Mouse (Mus musculus): ENCODE measurements around the gene Nlrx1. TPM values are rescaled to one million over a fixed set of nuclear protein-coding genes. Genes with fewer than 3 reads are reported as not detected.
A peak's percentile ranks its signal among the peaks of the same experiment; 100 is the strongest.

Gene Nlrx1
- total RNA-seq (2012; rRNA removed) (8.8 and 10.9 TPM in 2 replicates), total RNA-seq (2014; rRNA removed) (8.0 and 8.8 TPM in 2 replicates), polyA plus RNA-seq (2012; ENCODE audit: insufficient read length, low read depth) (12.6 and 15.4 TPM in 2 replicates)

DNA sequence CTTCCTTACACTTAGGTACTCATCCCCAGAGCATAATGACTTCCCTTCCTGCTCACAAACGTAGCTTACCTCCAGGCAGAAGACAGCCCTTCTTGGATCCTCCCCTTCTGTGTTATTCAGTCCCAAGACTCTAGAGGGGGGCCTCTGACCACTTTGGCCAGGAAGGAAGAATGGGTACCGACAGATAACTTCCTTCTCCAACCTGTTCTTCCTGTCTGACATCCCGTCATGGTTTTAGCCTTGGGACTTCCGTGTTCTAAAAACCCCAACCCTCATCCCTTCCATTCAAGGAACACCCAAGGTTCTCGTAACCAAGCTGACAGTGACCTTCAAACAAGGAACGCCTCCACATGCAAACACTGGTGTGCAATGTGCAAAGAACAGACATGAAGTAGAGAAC is at the start of gene Nlrx1:
TSS of gene Nlrx1 (minus strand) at position 168 of the 400 bp plus-strand sequence.
- peak within 1 kb of the TSS; percentile 76 to 81 (median 79) for H3K4me3 ChIP-seq (replicated peaks in 1 of 3; ENCODE audit: low read depth in 2 of 3, low read length in 2 of 3, poor library complexity in 1 of 3)
- in situ Hi-C loops (cut with MboI; ENCODE audit: low pct_ligation_motif_present, low pct_unique_long_range_greater_than_20kb, low sequenced_read_pairs): loop anchor here (10.0 kb wide), 1 partner anchor 144 kb away; no protein-coding TSS in a partner anchor

DNA sequence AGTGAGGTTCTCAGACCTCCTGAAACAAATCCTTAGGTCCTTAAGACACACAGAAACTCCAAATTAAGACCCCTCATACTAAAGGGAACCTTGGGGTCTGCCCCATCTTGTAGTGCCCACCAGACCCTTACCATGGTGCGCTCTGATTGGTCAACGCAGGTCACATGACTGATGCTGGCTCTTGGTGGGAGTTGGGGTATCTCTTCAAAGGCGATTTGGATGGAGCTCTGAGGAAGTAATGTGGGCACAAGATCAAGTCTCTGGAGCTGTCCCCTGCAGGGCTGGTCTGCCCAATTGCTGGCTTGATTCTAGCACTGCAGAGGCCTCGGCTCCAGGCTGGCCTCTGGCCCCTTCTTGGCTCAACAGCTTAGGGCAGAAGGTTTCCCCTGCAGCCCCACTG is 49.1 kb upstream of the Nlrx1 start:
- H3K4me3 ChIP-seq (replicated peaks in 1 of 3; ENCODE audit: low read depth in 2 of 3, low read length in 2 of 3, poor library complexity in 1 of 3): no peak overlapping the region
- no peak overlapping the region for H3K27ac ChIP-seq (ENCODE audit: insufficient read depth, low read depth)
- H3K4me2 ChIP-seq (ENCODE audit: insufficient read depth, low read depth, poor library complexity, severe bottlenecking): no peak overlapping the region
- peaks cover 7 to 27% of the 10 kb centered on the region in 2 experiments; a peak in 3 of 4 replicates for H3K4me1 ChIP-seq (ENCODE audit: control insufficient read depth in 1 of 2, insufficient read depth in 2 of 2)
- no peaks in the 10 kb centered on the region for H3K9me3 ChIP-seq (replicated peaks; ENCODE audit: low read length)
- H3K79me2 ChIP-seq (replicated peaks; ENCODE audit: control insufficient read depth, extremely low read depth, insufficient read depth, poor library complexity, severe bottlenecking): no peaks in the 10 kb centered on the region
- no peak for DNase-seq (ENCODE audit: extremely low read depth)
- peaks cover 4% of the 10 kb centered on the region for H3K27me3 ChIP-seq (replicated peaks)
- TF ChIP-seq USF2 (conservative IDR thresholded peaks at IDR 0.05; ENCODE audit: low read depth, low read length) (peak; percentile 17; the same call in 1 of the 2 replicates), CHD2 (IDR thresholded peaks at IDR 0.05; ENCODE audit: low read length) (no peak)
- in situ Hi-C loops (cut with MboI; ENCODE audit: low pct_ligation_motif_present, low pct_unique_long_range_greater_than_20kb, low sequenced_read_pairs): no loop called here
- H3K9ac ChIP-seq (ENCODE audit: insufficient read depth, low read depth): no peak overlapping the region
- dilution Hi-C loops (cut with MboI; ENCODE audit: extremely low pct_ligation_motif_present, extremely low pct_unique_long_range_greater_than_20kb, low sequenced_read_pairs): no loop called here
- H3K36me3 ChIP-seq (replicated peaks in 1 of 2; ENCODE audit: control insufficient read depth in 1 of 2, insufficient read depth in 1 of 2, low read length in 1 of 2): peaks cover 33 to 50% of the 10 kb centered on the region in 2 experiments

More for the DNA sequence above, at the start of gene Nlrx1:
- Histone ChIP-seq H3K4me1 (ENCODE audit: control insufficient read depth in 1 of 2, insufficient read depth in 2 of 2) (peaks cover 0 to 16% of the 10 kb centered on the region in 2 experiments; a peak in 3 of 4 replicates), H3K9me3 (replicated peaks; ENCODE audit: low read length) (no peaks in the 10 kb centered on the region), H3K9ac (ENCODE audit: insufficient read depth, low read depth) (peak within 1 kb of the TSS; percentile 96), H3K36me3 (replicated peaks in 1 of 2; ENCODE audit: control insufficient read depth in 1 of 2, insufficient read depth in 1 of 2, low read length in 1 of 2) (peaks cover 8 to 28% of the 10 kb centered on the region in 2 experiments), H3K27ac (ENCODE audit: insufficient read depth, low read depth) (peak within 1 kb of the TSS; percentile 44; the same call in 1 of the 2 replicates), H3K79me2 (replicated peaks; ENCODE audit: control insufficient read depth, extremely low read depth, insufficient read depth, poor library complexity, severe bottlenecking) (no peaks in the 10 kb centered on the region), H3K27me3 (replicated peaks) (no peaks in the 10 kb centered on the region), H3K4me2 (ENCODE audit: insufficient read depth, low read depth, poor library complexity, severe bottlenecking) (peak within 1 kb of the TSS; percentile 42)
- TF ChIP-seq MAX (IDR thresholded peaks at IDR 0.05; ENCODE audit: low read length) (no peak), RAD21 (IDR thresholded peaks at IDR 0.05; ENCODE audit: low read depth, low read length) (peak; percentile 73), ELF1 (IDR thresholded peaks at IDR 0.05; ENCODE audit: low read depth, low read length) (peak; percentile 80), USF2 (conservative IDR thresholded peaks at IDR 0.05; ENCODE audit: low read depth, low read length) (no peak), SMC3 (IDR thresholded peaks at IDR 0.05; ENCODE audit: low read depth, low read length) (no peak), CTCF (conservative IDR thresholded peaks at IDR 0.05 in 1 of 2, IDR thresholded peaks at IDR 0.05 in 1 of 2; ENCODE audit: low read depth in 2 of 2, low read length in 2 of 2) (peak; percentile 7 to 59; a peak in 3 of 4 replicates), POLR2A (IDR thresholded peaks at IDR 0.05; ENCODE audit: low read depth, low read length) (no peak), KAT2A (IDR thresholded peaks at IDR 0.05; ENCODE audit: insufficient replicate concordance, low read length) (no peak), IRF4 (IDR thresholded peaks at IDR 0.05; ENCODE audit: low read depth, low read length) (0 out of 2 replicates have a peak, but pooled peaks have one; percentile 2)
- DNase-seq (ENCODE audit: extremely low read depth): peak; percentile 74
- dilution Hi-C loops (cut with MboI; ENCODE audit: extremely low pct_ligation_motif_present, extremely low pct_unique_long_range_greater_than_20kb, low sequenced_read_pairs): no loop called here

- TF ChIP-seq POLR2AphosphoS2 (IDR thresholded peaks at IDR 0.05; ENCODE audit: low read depth, low read length): no peak
- no peak for TF ChIP-seq TBP (conservative IDR thresholded peaks at IDR 0.05; ENCODE audit: low read depth, low read length)
- no peak for TF ChIP-seq BHLHE40 (IDR thresholded peaks at IDR 0.05; ENCODE audit: low read depth, low read length)
- no peak for TF ChIP-seq UBTF (IDR thresholded peaks at IDR 0.05; ENCODE audit: low read depth, low read length)
- no peak for TF ChIP-seq ELF1 (IDR thresholded peaks at IDR 0.05; ENCODE audit: low read depth, low read length)
- TF ChIP-seq PAX5 (IDR thresholded peaks at IDR 0.05; ENCODE audit: low read length): no peak
- no peak for TF ChIP-seq RAD21 (IDR thresholded peaks at IDR 0.05; ENCODE audit: low read depth, low read length)
- TF ChIP-seq MYC (IDR thresholded peaks at IDR 0.05; ENCODE audit: low read depth, low read length): no peak
- TF ChIP-seq CHD1 (IDR thresholded peaks at IDR 0.05; ENCODE audit: low read depth, low read length): no peak
- TF ChIP-seq ETS1 (conservative IDR thresholded peaks at IDR 0.05; ENCODE audit: low read depth, low read length): no peak
- no peaks in the 10 kb centered on the region for H3K79me2 ChIP-seq (replicated peaks; ENCODE audit: control insufficient read depth, extremely low read depth, insufficient read depth, poor library complexity, severe bottlenecking)
- no peak for DNase-seq (ENCODE audit: extremely low read depth)
- no peaks in the 10 kb centered on the region for H3K27me3 ChIP-seq (replicated peaks)
- no peak overlapping the region for H3K27ac ChIP-seq (ENCODE audit: insufficient read depth, low read depth)
- in situ Hi-C loops (cut with MboI; ENCODE audit: low pct_ligation_motif_present, low pct_unique_long_range_greater_than_20kb, low sequenced_read_pairs): no loop called here
- peaks cover 4 to 29% of the 10 kb centered on the region in 2 experiments; a peak in 3 of 4 replicates for H3K4me1 ChIP-seq (ENCODE audit: control insufficient read depth in 1 of 2, insufficient read depth in 2 of 2)
- no peak overlapping the region for H3K4me3 ChIP-seq (replicated peaks in 1 of 3; ENCODE audit: low read depth in 2 of 3, low read length in 2 of 3, poor library complexity in 1 of 3)
- no peak overlapping the region for H3K4me2 ChIP-seq (ENCODE audit: insufficient read depth, low read depth, poor library complexity, severe bottlenecking)
- H3K9me3 ChIP-seq (replicated peaks; ENCODE audit: low read length): no peaks in the 10 kb centered on the region
- H3K9ac ChIP-seq (ENCODE audit: insufficient read depth, low read depth): no peak overlapping the region
- dilution Hi-C loops (cut with MboI; ENCODE audit: extremely low pct_ligation_motif_present, extremely low pct_unique_long_range_greater_than_20kb, low sequenced_read_pairs): no loop called here
- peaks cover 33 to 71% of the 10 kb centered on the region in 2 experiments for H3K36me3 ChIP-seq (replicated peaks in 1 of 2; ENCODE audit: control insufficient read depth in 1 of 2, insufficient read depth in 1 of 2, low read length in 1 of 2)
Observed at GRCm38 (mm10) chr9:44314910-44315309, 46.5 kb upstream of the Nlrx1 start.

All from CH12.LX (cell line).